Mouse (Mus musculus) kidney, postnatal 10 days (tissue): Measurements from ENCODE around the gene Gm7030.
"Not testable (repeated sequence)": the region's sequence is repeated elsewhere in the genome, so short reads cannot be mapped to it uniquely, and the experiment has no call there.

Experiments
- DNase-seq: peaks from one replicate; pipeline ENCODE4 v3.0.0; 2021; ENCODE audit warnings: mixed read lengths

Gene Gm7030

DNA sequence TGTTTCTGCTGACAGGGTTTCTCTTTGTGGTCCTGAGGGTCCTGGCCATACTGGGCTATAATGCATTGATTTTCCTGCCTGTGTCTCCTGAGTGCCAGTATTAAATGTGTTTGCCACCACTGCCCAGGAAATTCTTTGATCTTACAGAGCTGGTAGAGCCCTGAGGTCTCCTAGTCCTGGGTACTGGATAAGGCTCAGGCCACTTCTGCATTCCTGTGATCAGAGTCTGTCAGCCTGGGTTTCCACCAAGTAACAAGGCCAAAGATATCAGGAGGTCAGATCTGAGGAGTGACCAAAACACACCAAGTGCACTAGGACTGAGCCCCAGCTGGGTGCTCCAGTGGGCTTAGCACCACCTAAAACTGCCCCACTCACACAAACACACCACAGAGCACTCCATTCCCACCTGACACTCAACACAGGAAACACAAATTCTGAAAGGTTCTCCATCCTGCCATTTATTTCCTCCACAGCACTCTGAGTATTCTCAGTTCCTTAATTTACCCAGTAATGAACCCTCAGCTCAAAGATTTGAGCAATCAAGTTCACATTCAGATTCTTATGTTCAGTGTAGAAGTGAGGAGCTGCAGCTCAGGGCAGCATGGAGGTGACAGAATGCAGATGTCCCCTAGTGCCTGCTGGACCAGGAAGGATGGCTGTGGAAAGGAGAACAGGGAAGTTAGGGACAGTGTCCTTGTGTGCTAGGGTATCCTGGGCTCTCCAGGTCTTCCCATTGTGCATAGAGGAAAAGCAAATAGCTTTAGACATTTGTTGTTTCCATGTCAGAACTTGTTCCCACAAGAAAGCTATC lies 6.4 kb upstream of the Gm7030 start:
- not testable (repeated sequence) for DNase-seq

DNA sequence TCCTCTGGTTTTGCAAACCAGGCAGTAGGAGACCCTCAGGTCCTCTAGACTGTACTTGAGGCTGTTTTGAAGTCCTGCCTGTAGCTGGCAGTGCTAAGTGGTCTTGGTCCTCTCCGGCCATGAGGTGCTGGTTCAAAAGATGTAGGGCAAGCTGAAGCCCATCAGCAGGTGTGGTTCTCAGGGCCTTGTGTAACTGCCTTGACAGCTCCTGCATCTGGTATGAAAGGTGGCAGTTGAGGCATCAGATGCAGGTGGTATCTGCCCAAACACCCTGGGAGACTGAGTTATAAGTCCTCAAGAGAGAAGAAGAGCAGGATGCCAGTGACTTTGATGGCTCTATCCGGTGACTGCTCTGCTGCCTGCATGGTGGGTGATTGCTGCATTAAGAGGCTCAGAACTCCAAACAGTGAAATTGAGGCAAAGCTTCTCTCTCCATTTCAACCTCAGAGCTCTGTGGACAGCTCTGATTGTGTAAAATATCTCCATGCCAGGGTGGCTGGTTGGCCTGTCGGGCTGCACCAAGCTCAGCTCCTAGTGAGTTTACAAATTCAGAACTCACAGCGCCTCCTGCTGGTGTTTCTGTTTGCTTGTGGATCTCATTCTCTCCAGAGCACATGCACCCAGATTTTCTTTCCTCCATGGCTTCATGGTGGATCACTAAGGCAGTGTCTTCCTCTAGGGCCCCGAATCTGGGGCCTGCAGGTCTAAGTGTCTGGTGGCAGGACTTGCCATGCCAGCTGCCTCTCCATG lies 2.5 kb upstream of the Gm7030 start:
- no peak for DNase-seq

DNA sequence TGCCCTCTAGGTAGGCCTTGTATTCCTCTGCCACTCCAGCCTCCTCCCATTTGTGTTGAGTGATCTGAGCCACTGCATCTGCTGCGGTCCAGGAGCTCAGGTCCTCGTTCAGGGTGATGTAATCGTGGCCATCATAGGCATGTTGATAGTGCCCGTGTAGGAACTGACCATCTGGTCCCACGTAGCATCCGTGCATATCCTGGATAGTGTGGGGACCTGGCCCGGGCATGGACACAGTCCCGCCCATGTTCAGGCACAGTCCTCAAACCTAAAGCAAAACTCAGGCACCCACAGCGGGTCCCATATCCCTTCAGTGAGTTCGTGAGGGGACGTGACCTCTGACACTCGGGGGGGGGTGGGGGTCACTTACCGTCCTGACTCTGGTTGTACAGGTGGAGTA lies 700 bp downstream of the Gm7030 start:
- not testable (repeated sequence) for DNase-seq

DNA sequence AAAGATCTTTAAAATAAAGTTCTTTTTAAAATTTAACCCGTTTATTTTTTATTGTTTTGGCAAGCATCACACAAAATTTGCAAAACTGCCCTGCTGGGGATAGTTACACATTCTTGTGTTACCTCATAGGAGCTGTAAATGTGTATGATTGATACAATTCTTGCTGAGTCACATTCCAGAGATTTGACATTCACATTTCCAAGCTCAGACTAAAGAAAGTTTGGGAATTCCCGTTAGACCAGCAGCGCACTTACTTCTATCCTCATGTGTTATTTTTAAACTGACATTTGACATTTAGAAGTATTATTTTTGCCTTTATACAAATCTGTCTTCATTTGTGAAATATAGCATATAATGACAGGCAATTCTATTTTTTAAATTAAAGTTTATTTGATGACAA lies 5.1 kb downstream of the Gm7030 start:
- DNase-seq: not testable (repeated sequence)

DNA sequence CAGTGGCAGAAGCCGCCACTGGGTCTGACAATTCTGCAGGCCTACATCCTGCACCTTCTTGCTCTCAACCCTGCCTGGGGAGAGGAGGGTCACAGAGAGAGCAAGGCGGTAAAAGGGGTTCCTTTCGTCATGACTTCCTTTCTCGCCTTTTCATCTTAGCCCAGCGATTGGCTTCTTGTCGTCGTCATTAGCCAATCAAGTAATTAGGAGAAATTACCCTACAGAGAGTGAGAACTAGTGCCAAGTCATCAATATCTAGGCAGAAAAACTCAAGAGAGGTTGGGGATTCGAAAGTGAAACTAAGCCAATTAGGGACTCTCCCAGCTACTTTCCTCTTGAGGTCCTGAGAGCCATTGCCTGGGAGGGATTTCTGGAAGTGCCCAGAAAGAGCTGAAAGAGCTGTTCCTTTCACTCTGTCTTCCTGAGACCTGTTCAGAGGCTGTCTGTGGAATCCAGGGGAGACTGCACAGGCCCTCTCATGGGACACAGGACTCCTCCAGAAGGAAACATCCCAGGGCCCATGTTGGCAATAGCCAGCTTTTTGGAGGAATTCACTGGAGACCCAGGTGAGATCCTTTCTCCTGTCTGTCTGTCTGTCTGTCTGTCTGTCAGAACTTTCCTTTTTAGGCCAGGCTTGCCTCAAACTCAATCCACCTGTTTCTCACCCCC lies 7.7 kb downstream of the Gm7030 start, which contains the start of gene Gm19684:
Gene Gm19684, plus strand, starts transcription at position 327 of the 669 bp plus-strand sequence.
- peak; percentile 53 for DNase-seq

DNA sequence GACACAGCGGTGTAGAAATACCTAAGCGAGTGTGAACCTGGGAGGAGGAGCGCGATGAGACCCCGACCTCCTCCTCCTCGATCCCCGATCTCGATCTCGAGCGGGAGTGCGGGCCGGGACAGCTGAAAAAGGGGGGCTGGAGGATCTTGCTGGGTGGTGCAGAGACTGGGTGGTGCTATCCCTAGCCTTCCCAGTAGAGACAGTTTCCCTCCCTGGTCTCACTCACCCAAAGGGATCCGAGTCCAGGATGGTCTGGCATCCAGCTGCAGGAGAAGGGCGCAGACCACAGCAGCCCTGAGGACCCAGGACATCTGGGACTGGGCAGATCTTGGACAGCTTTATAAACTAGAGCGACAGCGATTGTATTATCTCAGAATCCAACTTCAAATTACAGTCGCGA lies 8.4 kb downstream of the Gm7030 start:
- DNase-seq: not testable (repeated sequence)

DNA sequence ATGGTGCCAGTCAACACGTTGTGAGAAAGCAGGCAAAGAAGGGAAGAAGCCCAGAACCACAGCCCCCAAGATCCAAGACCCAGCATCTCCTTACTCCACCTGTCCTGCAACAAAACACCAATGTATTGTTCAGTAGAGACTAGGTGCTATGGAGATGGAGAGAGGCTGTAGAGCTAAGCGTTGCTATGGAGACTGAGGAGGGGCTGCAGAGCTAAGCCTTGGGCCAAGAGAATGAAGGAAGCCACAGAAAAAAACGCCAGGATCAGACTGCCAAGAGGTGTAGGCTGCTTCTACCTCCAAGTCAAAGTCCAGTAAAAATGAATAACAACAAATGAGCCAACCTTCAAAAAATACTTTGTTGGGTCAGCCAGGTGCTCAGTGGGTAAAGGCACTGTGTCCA lies 12.7 kb downstream of the Gm7030 start:
- not testable (repeated sequence) for DNase-seq

DNA sequence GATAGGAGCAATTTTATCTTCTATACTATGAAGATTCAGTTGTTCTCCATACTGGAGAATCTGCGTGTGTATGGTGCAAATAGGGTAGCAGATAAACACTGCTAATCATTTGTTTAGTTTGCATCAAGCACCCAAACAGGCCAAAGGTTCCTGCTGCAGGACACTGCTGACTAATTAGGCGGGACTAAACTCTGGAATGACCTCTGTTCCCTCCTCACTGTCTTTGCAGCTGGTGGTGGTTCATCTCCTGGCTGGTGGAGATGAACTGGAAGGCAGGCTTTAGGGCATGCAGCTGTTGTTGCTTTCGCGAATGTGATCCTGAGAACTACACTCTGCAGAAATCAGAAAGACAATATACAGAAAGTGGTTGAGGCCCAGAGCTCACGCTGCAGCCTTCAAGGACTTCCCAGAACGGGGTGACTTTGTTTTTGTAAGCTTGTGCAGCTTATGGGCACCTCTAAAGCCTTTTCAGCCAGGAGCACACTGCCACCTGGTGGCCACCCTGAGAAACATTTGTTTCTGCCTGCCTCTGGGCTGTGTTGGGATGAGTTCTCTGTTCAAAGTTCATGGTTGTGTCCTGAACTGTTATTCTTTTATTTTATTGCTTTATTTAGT lies 15.1 kb downstream of the Gm7030 start:
- DNase-seq: peak; percentile 55

DNA sequence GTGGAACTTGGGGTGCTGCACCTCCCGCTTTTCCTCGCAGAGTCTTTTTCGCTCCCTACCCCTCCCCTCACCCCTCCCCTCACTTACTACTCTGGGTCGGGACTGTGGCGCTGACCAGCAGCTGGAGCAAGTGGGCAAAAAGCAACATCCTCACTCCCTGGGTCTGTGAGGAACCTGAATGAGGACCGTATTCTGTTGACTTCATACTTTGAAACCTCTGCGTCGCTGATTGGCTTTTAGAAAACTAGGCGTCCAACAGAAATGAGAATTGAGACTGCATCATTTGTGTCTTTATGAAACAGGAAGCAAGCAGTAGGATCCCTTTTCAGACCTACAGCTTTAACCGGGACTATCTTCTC lies 17.7 kb downstream of the Gm7030 start:
- DNase-seq: peak; percentile 24

DNA sequence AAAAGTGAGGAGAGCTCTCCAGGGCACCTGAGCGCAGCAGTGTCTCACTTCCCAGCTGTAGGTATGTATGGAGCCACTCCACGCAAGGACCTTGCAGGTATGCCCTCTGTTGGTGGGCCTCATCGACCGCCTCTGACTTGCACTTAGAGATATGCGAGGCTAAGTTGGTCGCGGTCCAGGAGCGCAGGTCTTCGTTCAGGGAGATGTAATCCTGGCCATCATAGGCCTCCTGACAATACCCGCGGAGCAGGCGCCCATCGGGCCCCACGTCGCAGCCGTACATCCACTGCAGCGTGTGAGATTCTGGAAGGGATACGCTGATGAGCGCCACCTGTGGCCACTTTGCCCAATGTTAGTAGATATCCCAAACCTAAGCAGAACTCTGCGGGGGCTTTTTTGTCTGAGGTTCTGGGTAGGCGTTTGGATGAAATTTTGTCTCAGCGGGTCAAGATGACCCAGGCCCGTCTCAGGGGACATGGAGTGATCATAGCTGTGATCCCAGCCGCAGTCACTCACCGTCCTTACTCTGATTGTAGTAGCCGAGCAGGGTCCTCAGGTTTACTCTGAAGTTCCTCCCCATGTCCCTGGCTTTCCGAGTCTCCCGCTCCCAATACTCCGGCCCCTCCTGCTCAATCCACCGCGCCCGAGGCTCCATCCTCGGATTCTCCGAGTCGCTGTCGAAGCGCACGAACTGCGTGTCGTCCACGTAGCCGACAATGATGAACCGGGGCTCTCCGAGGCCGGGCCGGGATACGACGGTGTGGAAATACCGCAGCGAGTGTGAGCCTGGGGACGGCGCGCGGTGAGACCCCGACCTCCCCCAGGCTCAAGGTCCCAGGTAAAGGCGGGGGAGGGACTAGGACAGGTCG lies 18.4 kb downstream of the Gm7030 start:
- DNase-seq: peak; percentile 27

DNA sequence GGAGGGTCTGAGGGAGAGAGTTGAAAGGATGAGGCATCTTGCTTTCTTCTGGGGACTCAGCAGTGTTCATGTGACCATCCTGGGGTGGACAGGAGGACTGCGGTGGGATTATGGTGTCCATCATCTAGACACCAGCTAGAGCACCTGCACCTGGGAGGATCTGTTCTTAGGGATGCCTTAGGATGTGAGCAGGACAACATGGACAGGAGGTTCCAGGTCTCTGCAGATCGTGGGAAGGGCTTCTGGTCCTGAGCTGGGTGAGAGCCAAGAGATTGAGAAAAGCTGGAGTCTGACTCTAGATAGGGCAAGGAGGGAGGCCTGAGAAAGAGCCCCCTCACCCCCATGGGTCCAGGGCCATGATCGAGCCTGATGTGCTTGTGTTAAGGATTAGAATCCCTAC lies 19.1 kb downstream of the Gm7030 start:
- DNase-seq: not testable (repeated sequence)

DNA sequence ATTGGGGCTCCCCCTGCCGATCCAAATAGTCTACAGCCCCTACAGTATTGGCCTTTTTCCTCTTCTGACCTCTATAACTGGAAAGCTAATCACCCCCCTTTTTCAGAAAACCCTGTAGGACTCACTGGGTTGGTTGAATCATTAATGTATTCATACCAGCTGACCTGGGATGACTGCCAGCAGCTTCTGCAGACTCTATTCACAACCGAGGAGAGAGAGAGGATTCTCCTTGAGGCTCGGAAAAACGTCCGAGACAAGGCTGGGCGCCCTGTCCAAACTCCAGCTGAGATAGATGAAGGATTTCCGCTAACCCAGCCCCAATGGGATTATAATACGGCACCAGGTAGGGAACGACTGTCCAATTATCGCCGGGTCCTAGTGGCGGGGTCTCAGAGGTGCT lies 27.1 kb downstream of the Gm7030 start:
- DNase-seq: not testable (repeated sequence)

DNA sequence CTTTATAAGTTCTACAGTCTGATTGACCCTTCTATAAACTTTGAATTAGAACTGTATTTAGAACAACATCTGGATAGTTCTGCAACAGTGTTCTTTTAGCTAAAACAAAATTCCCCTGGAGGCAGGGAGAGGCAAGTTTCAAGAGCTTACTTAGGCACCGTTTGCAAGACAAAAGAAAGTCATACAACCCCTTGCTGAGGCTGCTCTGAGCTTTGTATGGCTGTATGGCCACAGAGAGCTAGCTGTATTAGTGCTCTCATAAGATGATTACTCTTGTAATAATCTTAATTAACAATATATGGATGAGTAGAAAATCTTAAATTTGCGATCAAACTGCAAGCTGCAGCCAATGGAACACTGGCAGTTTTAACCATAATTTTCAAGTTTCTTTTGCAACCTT lies 29.6 kb downstream of the Gm7030 start:
- DNase-seq: not testable (repeated sequence)

DNA sequence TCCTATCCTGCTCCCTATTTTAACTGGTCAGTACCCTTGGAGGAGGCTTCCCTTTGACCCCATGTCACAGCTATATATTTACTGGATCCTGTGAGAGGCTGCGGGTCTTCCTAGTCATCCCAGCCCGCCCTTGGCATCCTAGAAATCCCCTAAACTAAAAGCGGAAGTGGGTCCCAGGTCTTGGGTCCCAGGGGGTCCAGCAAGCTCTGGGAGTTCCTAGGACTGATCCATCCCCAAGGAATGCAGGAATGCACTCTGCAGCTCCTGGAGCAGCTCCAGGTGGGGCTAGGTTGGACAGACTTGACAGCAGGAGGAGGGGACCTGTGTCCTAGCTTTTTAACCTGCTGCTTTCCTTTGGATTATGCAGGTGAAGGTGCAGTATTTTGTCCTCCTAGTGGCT lies 35.3 kb downstream of the Gm7030 start:
- no peak for DNase-seq

DNA sequence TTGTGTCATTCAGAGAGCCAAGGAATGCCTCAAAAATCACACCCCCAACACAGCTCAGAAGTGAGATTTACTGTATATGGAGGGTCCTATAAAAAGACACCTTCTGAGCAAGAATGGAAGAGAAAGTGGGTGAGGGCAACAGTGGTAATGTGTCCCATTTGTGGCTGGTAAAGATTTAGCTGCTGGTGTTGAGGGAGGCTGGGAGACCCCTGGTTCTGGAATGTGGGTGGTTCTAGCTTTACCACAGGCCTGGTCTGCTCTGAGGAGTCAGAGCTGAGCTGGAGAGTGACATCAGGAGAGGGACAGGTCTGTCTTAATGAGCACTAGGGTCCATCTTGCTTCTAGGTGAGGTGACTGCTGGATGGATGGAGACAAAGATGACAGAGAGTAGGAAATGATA lies 36.7 kb downstream of the Gm7030 start:
- not testable (repeated sequence) for DNase-seq

DNA sequence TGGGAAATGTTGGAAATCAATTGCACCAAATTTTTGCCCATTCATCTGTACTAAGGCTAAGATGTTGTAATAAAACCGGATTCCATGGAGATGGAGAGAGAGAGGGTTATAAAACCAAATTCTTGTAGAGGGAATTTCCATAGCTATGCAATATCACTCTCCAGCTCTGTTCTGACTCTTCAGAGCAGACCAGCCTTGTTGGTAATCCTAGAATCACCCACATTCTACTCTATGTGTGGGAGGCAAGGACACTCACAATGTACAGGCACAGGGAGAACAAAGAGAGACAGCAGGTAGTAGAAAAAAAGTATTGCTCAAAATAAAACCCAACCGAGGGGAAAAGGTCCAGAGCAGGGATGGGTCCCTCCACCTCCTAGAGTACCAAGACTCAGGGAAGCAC lies 37.3 kb downstream of the Gm7030 start:
- not testable (repeated sequence) for DNase-seq

DNA sequence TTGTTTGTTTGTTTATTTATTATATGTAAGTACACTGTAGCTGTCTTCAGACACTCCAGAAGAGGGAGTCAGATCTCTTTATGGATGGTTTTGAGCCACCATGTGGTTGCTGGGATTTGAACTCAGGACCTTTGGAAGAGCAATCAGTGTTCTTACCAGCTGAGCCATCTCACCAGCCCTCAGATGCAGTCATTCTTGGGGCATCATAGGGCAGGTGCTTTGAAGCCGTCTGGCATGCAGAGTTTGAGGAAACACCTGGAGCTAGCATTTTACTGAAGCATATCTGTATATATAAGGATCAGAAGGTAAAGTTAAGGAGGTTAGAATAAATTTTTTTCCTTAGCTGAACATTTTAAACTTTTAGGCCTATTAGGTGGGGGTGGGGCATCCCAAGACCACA lies 43.2 kb downstream of the Gm7030 start:
- not testable (repeated sequence) for DNase-seq

DNA sequence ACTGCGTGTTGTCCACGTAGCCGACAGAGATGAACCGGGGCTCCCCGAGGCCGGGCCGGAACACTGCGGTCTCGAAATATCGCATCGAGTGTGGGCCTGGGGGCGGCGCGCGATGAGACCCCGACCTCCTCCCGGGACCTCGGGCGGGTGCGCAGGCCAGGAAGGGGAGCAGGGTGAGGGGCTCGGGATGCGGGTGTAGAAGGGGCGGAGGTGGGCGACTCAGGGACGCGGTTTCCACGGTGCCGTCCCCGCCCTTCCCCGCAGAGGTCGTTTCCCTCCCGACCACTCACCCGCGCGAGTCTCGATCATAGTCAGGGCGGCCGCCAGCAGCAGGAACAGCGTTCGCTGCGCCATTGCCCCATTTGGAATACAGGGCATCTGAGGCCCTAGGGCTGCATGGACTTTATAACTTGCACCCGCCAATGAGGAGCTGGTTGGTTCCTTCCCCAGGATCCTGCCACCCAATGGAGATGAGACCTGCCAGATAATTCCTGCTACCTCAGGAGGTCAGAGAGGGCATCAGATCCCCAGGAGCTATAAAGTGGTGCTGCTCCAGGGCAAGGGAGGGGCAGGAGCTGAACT lies 45.3 kb downstream of the Gm7030 start:
- no peak for DNase-seq

DNA sequence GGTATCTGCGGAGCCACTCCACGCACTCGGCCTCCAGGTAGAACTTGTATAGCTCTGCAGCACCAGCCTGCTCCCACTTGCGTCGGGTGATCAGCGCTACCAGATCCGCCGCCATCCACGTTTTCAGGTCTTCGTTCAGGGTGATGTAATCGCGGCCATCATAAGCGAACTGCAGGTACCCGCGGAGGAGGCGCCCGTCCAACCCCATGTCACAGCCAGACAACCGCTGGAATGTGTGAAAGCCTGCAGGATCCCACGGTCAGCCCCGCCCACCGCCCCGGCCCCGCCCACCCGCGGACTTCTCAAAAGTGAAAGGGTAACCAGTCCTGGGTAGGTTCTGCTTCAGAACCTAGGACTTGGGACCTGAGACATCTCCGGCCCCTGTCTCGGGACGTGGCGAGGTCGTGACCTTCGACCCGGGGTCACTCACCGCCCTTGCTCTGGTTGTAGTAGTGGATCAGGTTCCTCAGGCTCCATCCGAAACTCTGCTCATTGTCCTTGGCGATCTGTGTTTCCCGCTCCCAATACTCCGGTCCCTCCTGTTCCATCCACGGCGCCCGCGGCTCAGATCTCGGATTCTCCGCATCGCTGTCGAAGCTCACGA lies 45.9 kb downstream of the Gm7030 start:
- DNase-seq: peak; percentile 55

DNA sequence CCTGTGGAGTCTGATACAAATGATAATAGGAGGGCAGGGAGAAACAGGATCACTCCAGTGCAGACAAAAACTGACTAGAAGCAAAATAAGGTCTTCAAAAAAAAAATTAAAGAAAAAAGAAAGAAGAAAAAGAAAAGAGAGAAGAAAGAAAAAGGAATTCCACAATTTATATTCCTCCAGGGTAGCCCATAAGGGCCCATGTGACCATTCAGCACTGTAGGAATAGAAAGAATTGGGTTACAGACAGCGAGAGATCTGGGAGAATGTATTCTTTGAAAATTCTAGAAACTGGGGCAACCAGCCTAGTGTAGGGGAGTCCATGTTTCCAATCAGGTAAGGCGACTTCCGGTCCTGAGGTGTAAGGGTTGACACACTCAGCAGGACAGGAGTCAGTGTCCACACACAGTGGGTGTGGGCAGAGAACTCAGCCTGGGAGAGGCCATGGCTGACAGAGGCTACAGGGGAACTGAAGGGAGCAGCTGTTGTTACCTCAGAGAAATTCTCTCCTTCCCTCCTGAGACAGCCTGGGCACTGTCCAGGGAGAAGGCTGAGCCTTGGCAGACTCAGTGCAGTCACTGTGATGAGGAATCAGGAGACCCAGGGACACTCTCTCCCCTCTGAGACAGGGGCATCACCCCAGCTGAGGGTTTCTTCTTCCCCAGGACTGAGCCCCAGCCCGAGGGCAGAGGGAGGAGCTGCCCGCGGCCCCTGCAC lies 46.5 kb downstream of the Gm7030 start:
- not testable (repeated sequence) for DNase-seq

DNA sequence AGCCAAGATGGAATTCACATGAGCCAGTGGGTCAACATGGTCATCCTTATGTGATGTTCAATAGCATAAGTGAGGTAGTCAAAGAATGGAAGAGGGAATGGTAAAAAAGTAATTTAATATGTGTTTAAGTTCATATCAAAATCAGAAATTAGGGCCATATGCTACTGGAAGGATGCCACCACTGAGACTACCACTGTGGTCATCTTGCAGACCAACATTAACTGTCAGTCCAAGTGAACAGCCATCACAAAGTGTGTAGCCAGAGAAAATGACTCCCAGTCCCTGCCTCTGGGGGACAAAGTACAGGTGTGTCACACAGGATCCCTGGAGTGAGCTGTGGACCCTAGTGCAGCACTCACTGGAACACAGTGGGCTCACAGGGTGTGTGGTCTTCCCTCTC lies 47.3 kb downstream of the Gm7030 start:
- not testable (repeated sequence) for DNase-seq
